Mouse (Mus musculus) myocyte (in vitro differentiated cells): ENCODE measurements at regions not wholly inside any gene's neighbourhood (a gene's known extent, or its start where the extent isn't known, plus 50 kb on each side); places are given as distances from the start of the nearest gene placed in this dataset.

Source experiments
- CEBPB ChIP-seq: IDR thresholded peaks from 2 replicates; pipeline ENCODE4 v1.6.1; 2011; ENCODE audit warnings: mild to moderate bottlenecking, moderate library complexity; ENCODE audit not compliant: poor library complexity, insufficient read depth, severe bottlenecking
- E2F4 ChIP-seq: IDR thresholded peaks from one replicate; pipeline ENCODE4 v1.6.1; 2011; ENCODE audit warnings: mild to moderate bottlenecking, control low read depth, moderate library complexity; ENCODE audit not compliant: insufficient read depth
- MAX ChIP-seq: IDR thresholded peaks from one replicate; pipeline ENCODE4 v1.6.1; 2011; ENCODE audit warnings: low read depth, mild to moderate bottlenecking, control low read depth
- MYOD1 ChIP-seq, 3 experiments: IDR thresholded peaks; one replicate each; pipeline ENCODE4 v1.6.1; 2011; ENCODE audit warnings: control low read depth in 2 of 3, low read depth in 2 of 3, mild to moderate bottlenecking in 2 of 3, moderate library complexity in 1 of 3; ENCODE audit not compliant: insufficient read length in 2 of 3, control insufficient read depth in 1 of 3
- MYOG ChIP-seq, 3 experiments: IDR thresholded peaks; one replicate each; pipeline ENCODE4 v1.6.1; 2011; ENCODE audit warnings: control low read depth in 2 of 3, low read depth in 2 of 3, mild to moderate bottlenecking in 2 of 3; ENCODE audit not compliant: insufficient read length in 2 of 3, control insufficient read depth in 1 of 3, insufficient read depth in 1 of 3
- POLR2A ChIP-seq: IDR thresholded peaks from one replicate; pipeline ENCODE4 v1.6.1; 2011; ENCODE audit warnings: low read depth, mild to moderate bottlenecking, control low read depth, moderate library complexity; ENCODE audit not compliant: insufficient read length
- POLR2AphosphoS2 ChIP-seq: IDR thresholded peaks from one replicate; pipeline ENCODE4 v1.6.1; 2011; ENCODE audit warnings: low read depth, control low read depth; ENCODE audit not compliant: insufficient read length
- REST ChIP-seq: IDR thresholded peaks from one replicate; pipeline ENCODE4 v1.6.1; 2011; ENCODE audit warnings: mild to moderate bottlenecking, control low read depth, moderate library complexity; ENCODE audit not compliant: insufficient read depth, insufficient read length
- SRF ChIP-seq: IDR thresholded peaks from one replicate; pipeline ENCODE4 v1.6.1; 2011; ENCODE audit warnings: low read depth; ENCODE audit not compliant: control insufficient read depth, insufficient read length
- TCF12 ChIP-seq: IDR thresholded peaks from one replicate; pipeline ENCODE4 v1.6.1; 2011; ENCODE audit warnings: mild to moderate bottlenecking, control low read depth; ENCODE audit not compliant: poor library complexity, insufficient read depth, severe bottlenecking
- TCF3 ChIP-seq: IDR thresholded peaks from one replicate; pipeline ENCODE4 v1.6.1; 2011; ENCODE audit warnings: low read depth, control low read depth; ENCODE audit not compliant: insufficient read length
- USF1 ChIP-seq: IDR thresholded peaks from one replicate; pipeline ENCODE4 v1.6.1; 2011; ENCODE audit warnings: low read depth, mild to moderate bottlenecking, control low read depth, moderate library complexity

DNA sequence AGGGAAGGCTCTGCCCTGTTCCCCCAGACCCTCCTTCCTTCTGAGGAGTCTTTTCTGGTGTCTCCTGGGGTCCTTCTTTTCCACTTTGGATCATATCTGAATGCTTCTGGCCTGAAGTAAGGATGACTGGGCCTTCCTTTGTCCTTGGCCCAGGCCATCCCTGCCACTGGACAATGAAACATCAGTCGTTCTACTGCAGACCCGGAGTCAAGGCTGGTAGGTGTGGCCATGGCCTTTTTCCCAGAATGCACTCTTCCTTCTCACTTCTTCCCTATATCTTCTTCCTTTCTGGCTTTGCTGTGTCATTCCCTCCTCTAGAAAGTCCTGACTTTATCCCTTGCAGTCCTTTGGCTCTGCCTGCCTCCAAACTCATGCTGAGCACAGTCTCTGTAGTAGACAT is 151.2 kb upstream of the Frmd6 start:
- TF ChIP-seq POLR2A (no peak), MAX (no peak), E2F4 (no peak), MYOG (IDR thresholded peaks at IDR 0.05; ENCODE audit: control insufficient read depth in 1 of 3, insufficient read depth in 1 of 3, insufficient read length in 2 of 3, low read depth in 2 of 3) (no peak), POLR2AphosphoS2 (no peak), SRF (no peak), USF1 (no peak), TCF12 (no peak), TCF3 (no peak), CEBPB (no peak), REST (no peak), MYOD1 (IDR thresholded peaks at IDR 0.05; ENCODE audit: control insufficient read depth in 1 of 3, insufficient read length in 2 of 3, low read depth in 2 of 3) (no peak)
